Mouse (Mus musculus) bone marrow, adult 2 months (tissue): ENCODE data around the gene Notch1.

Experiments
- CTCF ChIP-seq: fragments of 200-500 bp; IDR thresholded peaks from 2 replicates; pipeline ENCODE4 v1.5.1; 2011; ENCODE audit warnings: low read length, control low read depth; ENCODE audit not compliant: control insufficient read depth, insufficient read depth
- POLR2A ChIP-seq: fragments of 200-500 bp; IDR thresholded peaks from 2 replicates; pipeline ENCODE4 v1.6.1; 2011; ENCODE audit warnings: low read depth, mild to moderate bottlenecking, control low read depth, low read length, borderline replicate concordance; ENCODE audit not compliant: control insufficient read depth

- TF ChIP-seq CTCF, result no peak
- TF ChIP-seq POLR2A, result no peak
Observed at GRCm38 (mm10) chr2:26460837-26461236, 55.6 kb downstream of the Notch1 start.
